Mouse (Mus musculus): Measurements from ENCODE around the gene Gm3404.
A peak's percentile ranks its signal among the peaks of the same experiment; 100 is the strongest.
"Not testable (repeated sequence)": the region's sequence is repeated elsewhere in the genome, so short reads cannot be mapped to it uniquely, and the experiment has no call there.

Gm3404 gene

DNA sequence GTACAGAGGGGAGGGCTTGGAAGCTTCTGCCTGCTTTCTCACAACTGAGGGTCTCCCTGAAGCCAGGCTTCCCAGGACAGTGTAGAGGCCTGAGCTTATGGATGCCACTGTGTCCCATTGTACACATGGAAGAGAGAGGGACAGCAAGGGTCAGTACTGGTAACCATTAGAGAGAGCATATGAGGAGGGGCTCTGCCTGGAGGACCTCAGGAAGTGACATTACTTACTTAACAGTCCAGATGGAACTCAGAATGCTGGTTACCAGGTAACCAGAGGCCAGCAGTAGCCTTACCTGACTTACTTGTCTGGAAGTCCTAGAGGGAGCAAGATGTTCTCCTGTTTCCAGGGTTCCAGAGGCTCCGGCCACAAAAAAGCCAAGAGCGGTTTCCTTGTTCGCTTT lies at the start of gene Gm3404:
TSS of gene Gm3404 (plus strand) at position 301 of the 400 bp plus-strand sequence.
- DNase-seq (ENCODE audit: extremely low spot score, low spot score): not testable (repeated sequence)

- DNase-seq (ENCODE audit: extremely low spot score, low spot score): not testable (repeated sequence)
These were observed 46.0 kb upstream of the Gm3404 start for GRCm38 (mm10) chr5:146479564-146479963.

DNA sequence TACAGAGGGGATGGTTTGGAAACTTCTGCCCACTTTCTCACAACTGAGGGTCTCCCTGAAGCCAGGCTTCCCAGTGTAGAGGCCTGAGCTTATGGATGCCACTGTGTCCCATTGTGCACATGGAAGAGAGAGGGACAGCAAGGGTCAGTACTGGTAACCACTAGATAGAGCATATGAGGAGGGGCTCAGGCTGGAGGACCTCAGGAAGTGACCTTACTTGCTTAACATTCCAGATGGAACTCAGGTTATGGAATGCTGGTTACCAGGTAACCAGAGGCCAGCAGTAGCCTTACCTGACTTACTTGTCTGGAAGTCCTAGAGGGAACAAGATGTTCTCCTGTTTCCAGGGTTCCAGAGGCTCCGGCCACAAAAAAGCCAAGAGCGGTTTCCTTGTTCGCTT lies 43.9 kb upstream of the Gm3404 start, which contains the start of gene Gm6408:
TSS of gene Gm6408 (plus strand) at position 301 of the 400 bp plus-strand sequence.
- not testable (repeated sequence) for DNase-seq (ENCODE audit: extremely low spot score, low spot score)

DNA sequence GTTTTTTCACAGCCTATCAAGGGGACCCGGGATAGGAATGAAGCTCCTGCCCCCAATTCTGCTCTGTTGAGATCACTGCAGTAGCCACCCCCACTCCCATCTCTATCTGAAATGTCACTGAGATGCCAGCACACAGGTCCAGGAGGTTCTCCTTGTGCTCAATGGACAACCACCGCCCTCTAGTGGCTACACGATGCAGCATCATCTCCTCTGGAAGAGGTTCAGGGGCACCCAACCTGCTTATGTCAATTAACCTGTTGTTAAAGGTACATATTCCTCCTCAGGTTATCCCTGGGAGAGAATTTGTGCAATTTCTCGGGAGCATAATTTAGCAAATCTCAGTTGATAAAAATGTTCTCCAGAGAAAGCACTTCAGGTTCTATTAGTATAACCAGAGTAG lies 36.6 kb upstream of the Gm3404 start:
- not testable (repeated sequence) for DNase-seq (ENCODE audit: extremely low spot score, low spot score)

DNA sequence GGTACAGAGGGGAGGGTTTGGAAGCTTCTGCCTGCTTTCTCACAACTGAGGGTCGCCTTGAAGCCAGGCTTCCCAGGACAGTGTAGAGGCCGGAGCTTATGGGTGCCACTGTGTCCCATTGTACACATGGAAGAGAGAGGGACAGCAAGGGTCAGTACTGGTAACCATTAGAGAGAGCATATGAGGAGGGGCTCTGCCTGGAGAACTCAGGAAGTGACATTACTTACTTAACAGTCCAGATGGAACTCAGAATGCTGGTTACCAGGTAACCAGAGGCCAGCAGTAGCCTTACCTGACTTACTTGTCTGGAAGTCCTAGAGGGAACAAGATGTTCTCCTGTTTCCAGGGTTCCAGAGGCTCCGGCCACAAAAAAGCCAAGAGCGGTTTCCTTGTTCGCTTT lies 34.5 kb upstream of the Gm3404 start, which contains the start of gene Gm6370:
TSS of gene Gm6370 (plus strand) at position 301 of the 400 bp plus-strand sequence.
- not testable (repeated sequence) for DNase-seq (ENCODE audit: extremely low spot score, low spot score)

DNA sequence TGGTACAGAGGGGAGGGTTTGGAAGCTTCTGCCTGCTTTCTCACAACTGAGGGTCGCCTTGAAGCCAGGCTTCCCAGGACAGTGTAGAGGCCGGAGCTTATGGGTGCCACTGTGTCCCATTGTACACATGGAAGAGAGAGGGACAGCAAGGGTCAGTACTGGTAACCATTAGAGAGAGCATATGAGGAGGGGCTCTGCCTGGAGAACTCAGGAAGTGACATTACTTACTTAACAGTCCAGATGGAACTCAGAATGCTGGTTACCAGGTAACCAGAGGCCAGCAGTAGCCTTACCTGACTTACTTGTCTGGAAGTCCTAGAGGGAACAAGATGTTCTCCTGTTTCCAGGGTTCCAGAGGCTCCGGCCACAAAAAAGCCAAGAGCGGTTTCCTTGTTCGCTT lies 23.5 kb upstream of the Gm3404 start, which contains the start of gene 4930449I24Rik:
TSS of gene 4930449I24Rik (plus strand) at position 301 of the 400 bp plus-strand sequence.
- DNase-seq (ENCODE audit: extremely low spot score, low spot score): not testable (repeated sequence)

GRCm38 (mm10) chr5:146513823-146514222 lies 11.8 kb upstream of the Gm3404 start, which contains the start of gene Gm3402:
TSS of gene Gm3402 (plus strand) at chr5:146514123.
- not testable (repeated sequence) for DNase-seq (ENCODE audit: extremely low spot score, low spot score)

DNA sequence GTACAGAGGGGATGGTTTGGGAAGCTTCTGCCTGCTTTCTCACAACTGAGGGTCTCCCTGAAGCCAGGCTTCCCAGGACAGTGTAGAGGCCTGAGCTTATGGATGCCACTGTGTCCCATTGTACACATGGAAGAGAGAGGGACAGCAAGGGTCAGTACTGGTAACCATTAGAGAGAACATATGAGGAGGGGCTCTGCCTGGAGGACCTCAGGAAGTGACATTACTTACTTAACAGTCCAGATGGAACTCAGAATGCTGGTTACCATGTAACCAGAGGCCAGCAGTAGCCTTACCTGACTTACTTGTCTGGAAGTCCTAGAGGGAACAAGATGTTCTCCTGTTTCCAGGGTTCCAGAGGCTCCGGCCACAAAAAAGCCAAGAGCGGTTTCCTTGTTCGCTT lies 11.7 kb downstream of the Gm3404 start, which contains the start of gene Gm3409:
TSS of gene Gm3409 (plus strand) at position 301 of the 400 bp plus-strand sequence.
- DNase-seq (ENCODE audit: extremely low spot score, low spot score): not testable (repeated sequence)

GRCm38 (mm10) chr5:146555836-146556235 lies 30.2 kb downstream of the Gm3404 start, which contains the start of gene Gm3415:
TSS of gene Gm3415 (plus strand) at chr5:146556136.
- DNase-seq (ENCODE audit: extremely low spot score, low spot score): not testable (repeated sequence)

- DNase-seq (ENCODE audit: extremely low spot score, low spot score): no peak
These were observed 38.7 kb downstream of the Gm3404 start for GRCm38 (mm10) chr5:146564259-146564658.

GRCm38 (mm10) chr5:146567054-146567453 lies 41.5 kb downstream of the Gm3404 start:
- DNase-seq (ENCODE audit: extremely low spot score, low spot score): peak; percentile 59

DNA sequence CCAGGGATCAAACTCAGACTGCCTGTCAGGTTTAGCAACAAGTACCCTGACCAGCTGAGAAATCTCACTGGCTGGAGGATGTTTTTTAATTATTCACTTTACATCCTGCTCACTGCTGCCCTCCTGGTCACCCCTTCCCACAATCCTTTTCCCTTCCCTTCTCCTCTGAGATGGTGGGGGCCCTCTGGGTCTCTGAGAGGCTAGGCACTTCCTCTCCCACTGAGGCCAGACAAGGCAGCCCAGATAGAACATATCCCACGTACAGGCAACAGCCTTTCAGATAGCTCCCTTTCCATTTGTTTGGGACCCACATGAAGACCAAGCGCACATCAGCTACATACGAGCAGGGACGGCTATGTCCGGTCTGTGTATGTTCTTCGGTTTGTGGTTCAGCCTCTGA lies 44.6 kb downstream of the Gm3404 start:
- not testable (repeated sequence) for DNase-seq (ENCODE audit: extremely low spot score, low spot score)

GRCm38 (mm10) chr5:146571830-146572734 lies 46.5 kb downstream of the Gm3404 start:
- not testable (repeated sequence) for DNase-seq (ENCODE audit: extremely low spot score, low spot score)

DNA sequence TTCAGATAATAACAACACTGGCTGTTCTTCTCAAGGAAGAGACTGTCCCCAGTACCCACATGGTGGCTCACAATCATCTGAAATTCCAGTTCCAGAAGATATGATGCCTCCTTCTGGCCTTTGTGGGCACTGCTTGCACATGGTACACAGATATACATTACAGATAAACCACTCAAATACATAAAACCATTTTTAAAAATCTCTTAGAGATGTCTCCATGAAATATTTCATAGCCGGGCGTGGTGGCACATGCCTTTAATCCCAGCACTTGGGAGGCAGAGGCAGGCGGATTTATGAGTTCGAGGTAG lies 47.1 kb downstream of the Gm3404 start:
- not testable (repeated sequence) for DNase-seq (ENCODE audit: extremely low spot score, low spot score)

GRCm38 (mm10) chr5:146576668-146577067 lies 51.1 kb downstream of the Gm3404 start:
- DNase-seq (ENCODE audit: extremely low spot score, low spot score): no peak

Data from neural tube, embryonic 10.5 days (tissue).